Mouse (Mus musculus) lung, postnatal 36 days (tissue): ENCODE data around the gene Ascc3.

Experiments
- DNase-seq: peaks from one replicate; pipeline ENCODE4 v3.0.0; 2022; ENCODE audit warnings: mixed read lengths

Gene Ascc3

DNA sequence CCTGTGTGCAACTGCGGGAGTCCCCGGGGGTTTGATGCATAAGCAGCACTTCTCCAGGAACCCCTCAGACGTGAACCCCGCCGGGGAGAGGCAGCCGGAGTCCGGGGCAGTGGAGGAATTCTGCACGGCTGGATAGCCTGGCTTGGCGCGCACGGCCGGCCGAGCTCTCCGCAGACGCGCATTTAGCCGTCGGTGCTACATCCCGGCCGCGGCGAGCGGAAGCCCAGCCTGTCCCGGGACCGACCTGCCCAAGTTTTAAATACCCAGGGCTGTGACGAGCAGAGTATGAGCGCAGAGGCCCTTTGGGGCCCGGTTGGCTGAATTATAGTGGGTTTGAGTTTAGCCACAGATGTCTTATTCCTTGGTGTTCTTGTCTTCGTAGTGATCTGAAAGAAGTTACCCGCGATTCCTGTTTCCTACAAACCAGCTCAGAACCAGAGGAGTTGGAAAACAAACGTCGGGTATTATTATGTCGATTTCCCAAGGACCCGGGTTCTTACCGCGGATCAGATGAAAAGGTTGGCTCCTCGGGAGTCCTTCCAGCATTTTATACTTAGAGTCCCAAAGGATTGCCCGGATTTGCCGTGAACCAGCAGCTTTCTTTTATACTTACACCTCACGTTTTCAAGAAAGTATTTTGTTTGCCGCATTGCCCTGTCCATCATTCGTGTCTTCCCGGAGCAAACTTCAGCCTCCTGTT is 302.8 kb downstream of the Ascc3 start:
- no peak for DNase-seq

DNA sequence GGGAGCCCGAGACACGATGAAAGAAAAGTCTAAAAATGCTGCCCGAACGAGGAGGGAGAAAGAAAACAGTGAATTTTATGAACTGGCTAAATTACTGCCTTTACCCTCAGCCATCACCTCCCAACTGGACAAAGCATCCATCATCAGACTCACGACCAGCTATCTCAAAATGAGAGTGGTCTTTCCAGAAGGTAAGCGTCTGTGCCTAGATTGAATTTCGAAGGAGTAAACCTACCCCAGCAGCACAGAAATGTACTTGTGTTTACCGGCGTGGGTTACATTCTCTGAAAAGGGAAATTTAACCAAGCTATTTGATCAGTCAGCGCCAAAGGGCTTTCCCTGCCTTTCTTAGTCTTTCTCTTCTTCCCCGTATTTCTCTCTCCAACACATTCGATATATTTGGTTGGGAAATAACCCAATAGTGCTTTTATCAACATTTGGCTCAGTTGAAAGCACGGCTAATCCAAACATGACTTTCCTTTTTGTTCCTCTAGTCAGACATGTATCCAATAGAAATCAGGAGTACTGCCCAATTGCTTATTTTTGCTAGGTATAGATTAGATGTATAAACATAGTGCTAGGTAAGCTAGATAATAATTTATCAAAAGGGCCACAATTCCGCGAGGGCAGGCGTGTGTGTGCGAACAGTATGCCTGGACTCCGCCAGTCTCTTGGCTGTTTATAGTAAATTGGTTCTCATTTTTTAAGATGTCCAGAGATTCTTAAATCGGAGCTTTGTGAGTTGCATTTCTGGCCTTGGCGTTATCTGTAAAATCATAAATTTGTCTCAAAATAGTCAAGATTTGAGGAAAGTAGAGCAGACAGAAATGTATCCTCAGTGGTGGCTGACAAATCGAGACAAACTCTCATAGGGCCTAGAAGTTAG is 303.7 kb downstream of the Ascc3 start:
- no peak for DNase-seq

DNA sequence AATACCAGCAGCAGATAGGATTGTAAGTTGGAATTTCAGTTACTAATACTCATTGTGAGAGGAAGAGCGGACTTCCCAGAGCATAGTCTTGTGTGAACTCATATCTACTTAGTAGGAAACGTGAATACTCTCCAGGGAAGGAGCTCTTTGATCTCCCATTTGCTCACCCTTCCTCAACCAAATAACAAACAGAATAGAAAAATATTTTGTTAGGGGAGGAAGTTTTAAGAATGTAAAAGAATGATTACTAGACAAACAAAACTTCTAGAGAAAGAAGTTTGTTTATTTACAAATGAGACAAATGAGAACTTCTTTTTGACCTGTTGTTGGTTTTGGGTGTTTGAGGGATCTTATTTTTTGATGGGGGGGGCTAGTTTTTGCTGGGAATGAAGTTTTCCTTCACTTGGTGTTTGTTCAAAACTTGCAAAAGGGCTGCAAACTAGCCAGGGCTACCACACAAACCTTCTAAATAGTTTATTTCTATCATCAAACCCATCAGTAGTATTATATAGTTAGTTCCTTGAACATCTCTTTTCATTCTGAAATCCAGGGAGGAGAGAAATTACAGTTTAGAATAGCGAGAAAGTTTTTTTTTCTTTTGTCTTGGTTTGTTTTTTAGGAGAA is 304.4 kb downstream of the Ascc3 start:
- DNase-seq = no peak

DNA sequence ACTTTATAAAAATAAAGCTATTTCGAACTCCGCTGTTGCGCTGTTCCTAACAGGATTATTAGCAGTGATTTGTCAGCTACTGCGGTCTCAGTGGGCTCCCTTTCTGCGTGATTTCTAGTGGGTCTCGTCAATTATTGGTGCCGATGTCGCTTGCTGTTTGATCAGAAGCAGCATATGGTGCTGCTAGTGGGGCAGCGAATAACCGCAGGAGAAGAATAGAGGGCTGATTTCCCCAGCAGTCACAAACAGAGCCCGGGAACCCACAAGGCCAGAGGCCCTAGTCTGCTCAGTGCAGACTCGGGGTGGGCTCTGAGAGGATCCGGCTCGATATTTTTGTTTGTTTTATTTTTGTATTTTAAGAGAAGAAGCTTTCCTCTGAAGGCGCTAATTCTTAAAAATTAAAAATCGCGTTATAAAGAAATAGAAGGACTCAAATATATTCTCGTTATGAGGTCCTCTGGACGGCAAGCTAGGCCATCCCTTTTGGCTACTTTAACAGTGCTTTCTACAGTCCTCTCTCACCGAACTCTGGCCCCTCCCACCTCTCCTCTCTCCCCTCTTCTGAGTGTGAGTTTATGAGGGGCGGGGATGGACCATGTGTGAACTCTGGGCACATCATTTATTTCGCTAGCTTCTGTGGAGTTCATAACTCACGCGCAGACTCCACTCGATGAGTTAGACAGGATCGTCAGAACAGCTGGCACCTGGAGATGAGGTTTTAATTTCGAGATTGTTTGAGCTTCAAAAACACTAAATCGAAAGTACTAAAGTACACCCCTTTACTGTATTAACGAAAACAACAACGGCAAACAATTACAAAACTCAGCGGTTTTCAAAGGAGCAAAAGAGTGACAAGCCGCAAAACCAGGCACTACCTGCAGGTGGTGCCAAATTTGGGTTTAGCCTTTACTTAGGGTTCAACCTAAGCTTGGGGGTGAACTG is 305.3 kb downstream of the Ascc3 start:
- DNase-seq = peak; percentile 18

DNA sequence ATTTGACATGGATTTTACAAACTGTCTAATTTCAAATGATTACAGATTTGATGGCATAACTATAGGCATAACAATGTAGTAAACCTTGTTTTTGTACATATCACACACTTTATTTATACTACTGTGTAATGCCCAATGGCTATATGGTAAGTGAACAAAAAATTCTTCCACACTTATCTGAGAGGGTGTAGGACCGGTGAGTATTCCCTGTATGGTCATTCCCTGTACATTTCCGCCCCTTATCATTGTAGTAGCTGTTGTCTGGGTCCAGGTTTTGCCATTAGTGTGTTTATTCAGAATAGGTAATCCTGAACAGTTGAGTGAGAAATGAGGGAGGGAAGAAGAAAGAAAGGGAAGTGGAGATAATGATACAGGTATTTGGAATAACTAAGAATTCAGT is 306.2 kb downstream of the Ascc3 start:
- DNase-seq = no peak

DNA sequence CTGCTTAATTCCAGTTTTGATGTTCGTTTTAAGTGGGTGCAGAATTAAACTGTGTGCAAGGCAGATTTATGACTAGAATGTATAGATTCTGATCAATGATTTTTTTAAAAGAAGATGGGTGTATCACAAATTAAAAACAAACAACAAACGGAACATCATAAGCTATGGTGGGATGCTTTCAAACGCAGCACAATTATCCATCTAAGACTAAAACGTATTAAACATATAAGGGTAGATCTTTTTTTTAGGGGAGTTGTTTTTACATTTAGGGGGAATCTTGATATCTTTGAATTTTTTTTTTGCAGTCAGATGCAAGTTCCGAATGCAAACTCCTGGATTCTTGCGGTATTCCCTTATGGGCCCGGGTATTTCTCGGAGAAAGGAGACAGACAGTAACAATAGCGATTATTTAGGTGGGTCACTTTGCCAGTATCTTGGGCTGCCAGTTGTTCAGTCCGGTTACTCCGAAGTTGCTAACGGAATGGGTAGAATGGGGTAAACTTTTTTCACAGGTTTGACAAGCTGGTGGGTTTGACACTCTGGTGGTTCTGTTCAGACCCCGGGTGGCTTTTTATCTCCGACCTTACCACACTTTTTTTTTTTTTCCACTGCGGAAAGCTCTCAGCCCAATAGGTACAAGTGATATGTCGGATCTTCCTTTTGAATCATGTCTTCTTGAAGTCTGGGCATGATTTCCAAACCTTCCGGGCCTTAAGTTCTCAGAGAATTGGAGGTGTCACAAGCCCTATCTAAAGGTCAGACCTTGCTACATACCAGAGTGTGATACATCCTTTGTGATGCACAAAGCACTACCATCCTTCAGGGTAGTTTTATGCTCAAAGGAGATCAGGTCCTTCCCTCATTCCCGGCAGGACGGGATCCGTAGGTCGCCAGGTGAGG is 307.6 kb downstream of the Ascc3 start:
- no peak for DNase-seq
